Mouse (Mus musculus) heart, postnatal 0 days (tissue): ENCODE results near the gene Cfap126.

ENCODE experiments used
- CTCF ChIP-seq: IDR thresholded peaks from 2 replicates; pipeline ENCODE4 v1.5.1; 2016; ENCODE audit warnings: antibody characterized with exemption, control low read depth, low read depth
- EP300 ChIP-seq: IDR thresholded peaks from 2 replicates; pipeline ENCODE4 v1.6.1; 2016; ENCODE audit warnings: antibody characterized with exemption, low read depth

- TF ChIP-seq CTCF (no peak), EP300 (no peak)
Measured at GRCm38 (mm10) chr1:171094424-171094823, 19.3 kb upstream of the Cfap126 start.
